Mouse (Mus musculus) urinary bladder, postnatal 25 days (tissue): Measurements from ENCODE around the gene Disc1.
A peak's percentile ranks its signal among the peaks of the same experiment; 100 is the strongest.

ENCODE experiments used
- DNase-seq: peaks from one replicate; pipeline ENCODE4 v3.0.0; 2022; ENCODE audit warnings: low spot score

Disc1 gene

DNA sequence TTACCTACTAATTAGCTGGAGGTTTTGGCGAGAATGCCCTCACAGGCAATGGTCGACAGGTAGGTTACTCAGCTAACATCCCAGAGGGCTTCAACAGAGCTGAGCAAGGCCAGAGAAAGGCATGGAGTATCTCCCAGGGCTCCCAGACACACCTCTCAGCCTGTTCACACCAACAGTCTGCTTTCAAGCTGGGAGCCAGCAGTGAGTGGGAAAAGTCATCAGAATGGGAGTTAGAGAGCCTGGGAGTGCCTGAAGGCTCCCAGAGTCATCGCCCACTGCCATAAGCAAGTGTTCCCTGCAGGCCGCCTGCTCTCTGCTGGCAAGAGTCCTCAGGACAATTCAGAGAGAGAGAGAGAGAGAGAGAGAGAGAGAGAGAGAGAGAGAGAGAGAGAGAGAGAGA, 167.1 kb downstream of the Disc1 start:
- no peak for DNase-seq

DNA sequence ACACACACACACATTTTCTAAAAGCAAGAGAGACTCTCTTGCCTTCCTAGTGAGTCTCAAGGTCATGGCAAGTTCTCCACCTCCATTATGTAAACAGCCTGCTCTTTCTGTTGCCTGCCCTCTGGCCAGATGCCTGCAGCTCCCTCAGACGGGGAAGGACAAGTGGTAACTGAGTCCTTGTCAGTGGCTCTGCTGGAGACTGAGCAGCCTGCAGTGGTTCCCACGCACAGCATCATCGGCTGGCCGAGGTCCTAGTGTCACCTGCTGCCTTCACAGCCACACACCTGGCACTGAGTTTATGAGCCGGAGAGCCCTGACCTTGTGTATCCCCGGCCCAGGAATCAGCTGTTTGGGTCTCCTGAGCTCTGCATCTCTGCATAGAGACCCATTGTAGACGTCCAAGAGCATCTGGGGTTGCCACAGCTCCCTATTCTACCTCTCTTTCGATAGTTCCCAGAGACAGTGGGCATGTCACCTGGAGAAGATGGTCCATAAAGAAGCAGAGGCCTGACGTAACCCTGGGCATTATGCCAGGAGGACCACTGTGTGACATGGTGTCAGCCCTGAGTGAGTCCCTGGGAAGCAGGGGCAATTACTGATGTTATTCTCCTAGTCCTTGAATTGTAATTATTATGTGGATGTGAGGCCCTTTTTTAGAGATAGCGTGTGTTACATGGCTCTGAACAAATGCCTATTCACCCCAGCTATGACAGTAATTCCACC, 169.2 kb downstream of the Disc1 start:
- no peak for DNase-seq

GRCm38 (mm10) chr8:125224271-125224699, 170.3 kb downstream of the Disc1 start:
- DNase-seq: no peak

DNA sequence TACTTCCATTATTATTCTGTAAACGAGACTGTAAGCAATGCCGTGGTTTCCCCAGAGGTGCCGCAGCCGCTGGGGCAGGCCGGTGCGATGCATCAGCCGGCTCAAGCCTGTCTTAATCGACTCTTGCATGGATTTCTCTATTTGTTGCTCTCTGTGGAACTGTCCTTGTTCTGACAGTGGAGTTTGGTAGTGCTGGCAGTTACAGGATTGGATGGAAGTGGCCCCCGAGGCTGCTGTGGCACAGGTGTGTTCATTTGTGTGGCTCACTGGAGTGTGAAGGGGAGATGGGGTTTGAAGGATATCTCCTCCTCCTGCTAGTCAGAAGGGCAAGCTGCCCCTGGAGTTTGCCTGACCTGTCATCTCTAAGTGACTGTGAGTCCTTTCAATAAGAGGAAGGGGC, 171.3 kb downstream of the Disc1 start:
- DNase-seq: no peak

DNA sequence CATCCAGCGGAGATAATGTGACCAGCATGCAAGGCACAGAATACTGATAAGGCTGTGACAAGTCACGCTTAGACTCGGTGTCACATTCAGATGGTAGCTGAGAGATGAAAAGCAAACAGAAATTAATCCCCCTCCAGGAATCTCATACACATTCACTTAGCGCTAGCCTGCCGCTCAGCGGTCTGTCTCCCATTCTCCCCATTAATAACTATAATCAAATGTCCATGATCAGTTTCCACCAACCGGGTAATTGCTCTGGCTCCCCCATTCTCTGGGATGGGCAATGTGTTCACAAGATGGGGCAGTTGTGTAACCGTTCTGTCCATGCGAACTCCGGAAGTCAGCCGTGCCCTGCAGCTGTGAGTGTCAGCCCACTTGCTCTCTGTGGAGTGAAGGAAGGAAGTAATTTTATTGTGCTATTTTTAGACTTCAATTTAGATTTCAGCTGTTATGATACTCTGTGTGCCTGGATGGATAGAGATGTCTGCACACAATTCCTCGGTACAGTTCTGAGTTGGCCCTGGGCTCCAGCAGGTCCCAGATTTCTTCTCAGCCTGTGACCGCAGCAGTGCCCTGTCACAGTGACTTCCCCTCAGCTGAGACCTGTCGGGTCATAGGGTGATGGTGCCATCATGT, 173.1 kb downstream of the Disc1 start:
- no peak for DNase-seq

GRCm38 (mm10) chr8:125230526-125231131, 176.6 kb downstream of the Disc1 start:
- no peak for DNase-seq

GRCm38 (mm10) chr8:125232724-125233123, 178.7 kb downstream of the Disc1 start:
- DNase-seq: no peak

DNA sequence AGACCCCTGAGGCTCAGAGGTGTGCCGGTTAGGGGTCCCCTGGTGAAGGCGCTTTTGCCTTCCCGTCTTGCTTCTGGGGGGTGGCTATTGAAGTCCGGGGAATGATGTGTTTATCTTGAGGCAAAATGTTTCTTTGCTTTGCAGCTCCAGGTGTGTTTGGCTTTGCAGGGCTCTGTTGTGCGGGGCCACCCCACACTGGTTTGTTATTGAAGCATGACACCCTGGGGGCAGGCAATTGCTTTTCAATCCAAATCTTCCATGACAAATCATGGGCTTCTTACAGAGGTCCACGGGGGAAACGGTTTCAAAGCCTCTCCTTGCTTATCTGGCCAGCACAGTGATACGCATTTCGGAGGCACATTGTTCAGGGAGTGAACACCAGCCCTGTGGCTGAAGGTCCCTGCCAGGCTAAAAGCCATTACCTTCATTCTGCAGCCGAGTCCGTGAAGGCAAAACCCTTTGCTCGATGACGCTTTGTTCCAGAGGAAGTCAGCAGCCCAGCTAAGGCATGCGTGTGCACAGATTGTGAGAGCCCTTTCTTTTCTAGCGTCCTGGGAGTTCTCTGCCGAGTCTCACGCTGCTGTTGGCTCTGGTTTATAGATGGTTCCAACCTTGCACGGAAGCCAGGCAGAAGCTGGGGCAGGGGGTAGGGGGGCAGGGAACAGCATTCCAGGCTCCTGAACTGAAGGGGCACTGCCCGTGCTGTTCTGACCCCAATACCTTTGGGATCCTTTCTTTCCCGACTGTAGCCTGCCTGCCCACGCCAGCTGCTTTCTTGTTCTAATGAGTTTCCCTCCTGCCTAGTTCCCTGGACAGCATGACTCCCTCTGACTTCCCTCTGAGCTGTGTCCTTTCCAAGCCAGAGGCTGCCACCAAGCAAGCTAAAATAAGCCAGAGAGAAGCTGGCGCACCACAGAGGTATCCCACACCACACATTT, 182.2 kb downstream of the Disc1 start:
- DNase-seq: no peak

DNA sequence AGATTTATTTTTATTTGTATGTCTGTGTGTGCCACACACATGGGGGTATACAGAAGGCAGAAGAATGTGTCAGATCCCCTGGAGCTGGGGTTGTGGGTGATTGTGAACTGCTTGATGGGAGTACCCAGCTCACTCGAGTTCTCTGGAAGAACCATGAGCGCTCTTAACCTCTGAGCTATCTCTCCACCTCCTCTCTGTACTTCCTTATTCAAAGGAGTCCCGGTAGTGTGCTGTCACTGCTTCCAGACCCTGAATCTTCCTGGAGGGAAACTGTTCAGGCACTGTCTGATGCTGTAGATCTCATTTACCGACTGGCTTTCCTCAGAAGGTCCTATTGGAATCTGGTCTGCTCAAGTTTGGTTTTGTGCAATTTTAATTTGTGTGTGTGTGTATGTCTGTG, 186.8 kb downstream of the Disc1 start:
- DNase-seq: no peak

GRCm38 (mm10) chr8:125242382-125242781, 188.4 kb downstream of the Disc1 start:
- no peak for DNase-seq

DNA sequence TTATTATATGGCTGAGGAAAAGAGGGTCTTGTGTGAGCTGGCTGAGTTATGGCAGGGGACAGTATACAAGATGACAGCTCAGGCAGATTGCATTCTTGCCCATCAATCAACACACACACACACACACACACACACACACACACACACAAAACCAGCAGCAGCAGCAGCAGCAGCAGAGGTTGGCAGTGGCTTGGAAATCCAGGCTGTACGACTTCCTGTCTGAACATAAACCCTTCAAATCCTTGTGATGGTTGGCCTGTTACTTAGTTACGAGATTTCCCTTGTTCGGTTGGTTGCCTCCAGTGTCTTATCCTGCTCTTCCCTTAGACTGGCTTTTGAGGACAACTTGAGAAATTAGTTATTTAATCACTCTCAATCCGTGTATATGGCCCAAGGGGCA, 188.9 kb downstream of the Disc1 start:
- DNase-seq: no peak

- DNase-seq: no peak
Observed at GRCm38 (mm10) chr8:125246737-125247292, 192.8 kb downstream of the Disc1 start.

DNA sequence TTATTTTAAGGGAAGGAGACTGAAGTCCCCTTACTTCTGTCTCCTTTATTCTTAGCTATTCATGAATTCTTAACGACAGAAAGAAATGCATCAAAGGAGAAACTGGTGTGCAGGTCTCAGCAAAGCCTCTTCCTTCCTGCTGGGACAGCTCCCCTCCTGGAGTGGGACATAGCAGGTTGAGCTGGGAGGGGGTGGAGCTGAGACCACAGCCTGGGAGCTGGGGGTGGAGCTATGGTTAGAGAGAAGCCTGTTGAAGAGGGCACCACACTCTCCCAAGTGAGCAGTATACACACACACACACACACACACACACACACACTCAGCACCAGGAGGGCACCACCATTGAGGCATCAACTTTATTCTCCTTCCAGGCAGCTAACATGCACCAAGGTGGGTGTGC, 193.4 kb downstream of the Disc1 start:
- no peak for DNase-seq

- DNase-seq: no peak
Observed at GRCm38 (mm10) chr8:125252946-125253345, 199.0 kb downstream of the Disc1 start.

- no peak for DNase-seq
Observed at GRCm38 (mm10) chr8:125253505-125254180, 199.6 kb downstream of the Disc1 start.

GRCm38 (mm10) chr8:125254188-125255005, 200.4 kb downstream of the Disc1 start:
- DNase-seq: peak; percentile 71

GRCm38 (mm10) chr8:125255006-125255685, 201.2 kb downstream of the Disc1 start:
- DNase-seq: no peak

- DNase-seq: no peak
Observed at GRCm38 (mm10) chr8:125257660-125258059, 203.7 kb downstream of the Disc1 start.

DNA sequence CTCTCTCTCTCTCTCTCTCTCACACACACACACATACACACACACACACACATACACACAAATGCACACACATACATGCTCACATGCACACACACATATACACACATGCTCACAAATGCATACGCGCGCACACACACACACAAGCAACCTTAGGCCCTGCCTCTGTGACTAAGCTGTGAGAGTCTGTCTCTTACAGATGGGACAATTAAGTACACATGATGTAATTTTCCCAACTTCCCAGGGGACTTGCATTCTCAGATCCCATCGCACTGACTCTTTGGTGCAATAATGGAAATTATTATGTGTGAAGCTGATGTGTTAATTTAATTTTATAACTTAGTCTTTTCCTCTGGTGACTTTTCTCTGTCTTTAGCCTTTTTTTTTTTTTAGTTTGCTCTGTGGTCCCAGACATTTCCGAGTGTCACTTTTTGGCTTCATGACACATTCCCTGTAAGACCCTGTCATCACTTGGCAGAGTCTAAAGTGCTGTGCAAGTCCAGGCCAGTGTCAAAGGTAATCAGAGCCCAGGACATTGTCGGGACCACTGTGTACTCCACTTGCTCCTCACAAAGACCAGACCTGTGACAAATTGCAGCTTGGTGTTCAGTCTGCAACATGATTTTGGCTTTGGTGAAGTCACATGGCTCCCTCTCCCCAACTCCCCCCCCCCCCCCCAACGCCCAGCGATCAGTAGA, 205.0 kb downstream of the Disc1 start:
- no peak for DNase-seq
